Mouse (Mus musculus) spleen, adult 18-20 months (tissue): Measurements from ENCODE around the gene Igfbp1.
"Not testable (repeated sequence)": the region's sequence is repeated elsewhere in the genome, so short reads cannot be mapped to it uniquely, and the experiment has no call there.

Experiments
- DNase-seq, 2 experiments: peaks; one replicate each; pipeline ENCODE4 v3.0.0; 2022; ENCODE audit warnings: mixed read lengths in 2 of 2

Igfbp1 gene

DNA sequence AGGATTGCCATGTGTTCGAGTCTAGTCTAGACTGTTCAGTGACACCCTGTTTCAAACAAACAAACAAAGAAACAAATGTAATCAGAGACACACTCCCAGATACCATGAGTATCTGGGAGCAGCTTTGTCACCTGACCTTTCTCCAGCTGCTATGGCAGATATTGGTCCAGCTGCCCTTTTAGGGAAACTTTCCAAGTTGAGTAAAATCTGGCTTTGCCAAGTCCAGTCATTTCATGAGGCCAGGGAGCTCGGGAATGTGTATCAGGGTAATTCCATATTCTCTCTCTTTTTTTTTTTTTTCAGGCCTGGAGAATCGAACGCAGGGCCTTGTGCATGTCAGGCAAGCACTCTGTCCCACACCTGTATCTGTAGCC, 2.3 kb upstream of the Igfbp1 start:
- DNase-seq = no peak

DNA sequence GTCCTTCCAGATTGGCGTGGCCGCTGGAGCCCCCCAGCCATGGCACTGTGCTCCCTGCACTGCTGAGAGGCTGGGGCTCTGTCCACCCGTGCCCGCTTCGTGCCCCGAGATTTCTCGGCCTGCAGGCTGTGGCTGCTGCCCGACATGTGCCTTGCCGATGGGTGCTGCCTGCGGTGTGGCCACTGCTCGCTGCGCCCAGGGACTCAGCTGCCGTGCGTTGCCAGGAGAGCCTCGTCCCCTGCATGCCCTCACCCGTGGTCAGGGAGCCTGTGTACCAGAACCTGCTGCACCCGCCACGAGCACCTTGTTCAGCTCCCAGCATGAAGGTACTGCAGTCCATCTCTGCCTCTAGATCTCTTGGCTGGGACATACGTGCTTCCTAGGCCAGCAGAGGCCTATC, 424 bp downstream of the Igfbp1 start:
- DNase-seq = no peak

DNA sequence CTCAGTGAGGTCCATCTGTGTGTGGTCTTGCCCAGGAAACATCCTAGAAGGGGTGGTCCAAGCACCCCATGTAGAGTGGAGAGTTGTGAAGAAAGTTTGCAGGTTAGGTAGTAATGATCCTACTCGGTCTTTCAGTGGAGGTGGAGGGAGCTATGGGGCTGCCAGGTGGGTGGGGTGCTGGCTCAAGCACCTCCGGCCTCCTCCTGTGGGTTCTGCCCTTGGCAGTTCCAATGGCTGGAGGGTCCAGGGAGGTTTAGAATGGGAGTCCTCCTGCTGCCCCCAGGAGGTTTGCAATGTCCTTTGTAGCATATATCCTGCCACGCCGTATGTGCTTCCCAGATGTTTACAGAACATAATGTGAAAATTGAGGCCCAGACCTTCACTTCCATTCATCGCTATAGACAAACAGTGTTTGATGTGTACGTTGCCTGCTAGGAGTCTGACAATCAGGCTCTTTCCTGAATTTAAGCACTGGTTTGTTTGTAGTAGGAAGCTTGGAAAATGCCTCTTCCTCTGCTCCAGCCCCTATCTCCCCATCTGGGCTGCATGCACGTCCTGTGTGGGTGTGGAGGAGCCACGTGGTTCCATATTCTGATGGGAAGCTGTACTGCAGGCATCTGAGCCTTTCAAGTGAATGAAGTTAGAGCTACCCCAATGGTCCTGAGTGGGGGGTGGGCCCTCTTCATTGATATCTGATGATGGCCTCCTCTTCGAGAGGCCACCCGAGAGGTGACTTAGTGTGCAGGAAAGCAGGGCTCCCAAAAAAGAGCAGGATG, 1.1 kb downstream of the Igfbp1 start:
- DNase-seq = no peak

DNA sequence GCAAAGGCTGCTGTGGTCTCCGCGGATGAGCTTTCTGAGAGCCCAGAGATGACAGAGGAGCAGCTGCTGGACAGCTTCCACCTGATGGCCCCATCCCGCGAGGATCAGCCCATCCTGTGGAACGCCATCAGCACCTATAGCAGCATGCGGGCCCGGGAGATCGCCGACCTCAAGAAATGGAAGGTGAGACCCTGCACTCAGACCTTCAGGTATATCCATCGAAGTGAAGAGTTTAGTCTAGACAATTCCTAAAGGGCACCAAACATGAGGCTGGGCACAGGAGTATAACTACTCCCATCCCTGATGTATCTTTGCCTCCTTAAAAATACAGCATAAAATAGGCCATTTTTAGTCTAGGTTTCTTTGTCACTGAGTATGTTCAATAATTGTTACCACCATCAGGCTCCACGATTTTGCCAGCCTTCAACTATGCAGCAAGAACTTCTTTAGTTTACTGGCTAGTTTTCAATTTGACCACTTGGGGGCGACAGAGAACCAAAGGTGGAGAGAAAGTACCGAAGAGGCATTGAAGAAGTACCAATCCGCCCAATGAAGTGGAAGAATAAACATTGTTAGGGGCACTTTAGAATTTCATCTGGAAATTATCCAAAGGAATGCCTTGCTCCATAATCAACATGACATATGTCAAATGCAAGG, 2.3 kb downstream of the Igfbp1 start:
- DNase-seq = no peak

DNA sequence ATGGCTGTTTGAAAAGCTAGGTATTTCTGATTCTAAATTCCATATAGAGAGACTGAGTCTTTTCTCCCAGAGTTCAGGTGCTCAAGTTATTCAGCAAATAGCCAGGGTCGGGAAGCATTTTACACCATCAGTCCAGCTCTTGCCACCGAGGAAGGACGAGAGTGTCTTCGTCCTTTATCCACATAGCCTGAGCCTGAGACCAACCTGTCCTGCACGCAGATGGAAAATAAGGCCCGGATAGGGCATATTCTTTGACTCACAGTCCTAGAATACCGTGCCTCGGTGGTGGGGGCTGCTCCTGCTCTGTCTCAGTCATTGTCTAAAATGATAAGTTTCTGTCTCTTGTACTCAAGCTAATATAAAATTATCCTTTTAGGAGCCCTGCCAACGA, 2.8 kb downstream of the Igfbp1 start:
- no peak for DNase-seq

DNA sequence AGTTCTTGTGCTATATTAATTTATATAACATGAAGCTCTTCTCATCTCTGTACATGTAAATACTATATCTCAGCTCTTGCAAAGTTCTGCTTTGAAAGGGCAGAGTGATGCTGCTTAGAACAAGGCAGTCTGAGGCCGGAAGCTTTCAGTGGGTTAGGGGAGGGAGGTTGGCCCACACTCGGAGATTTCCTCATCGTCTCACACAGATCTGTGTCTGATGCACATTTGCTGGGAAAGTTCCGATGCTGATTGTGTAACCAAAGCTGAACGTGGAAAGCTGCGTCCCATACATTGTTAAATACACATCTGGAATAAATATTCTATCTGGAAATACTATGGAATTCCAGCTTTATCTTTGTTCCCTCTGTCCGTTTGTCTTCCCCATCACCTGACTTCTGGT, 4.6 kb downstream of the Igfbp1 start:
- DNase-seq = no peak

DNA sequence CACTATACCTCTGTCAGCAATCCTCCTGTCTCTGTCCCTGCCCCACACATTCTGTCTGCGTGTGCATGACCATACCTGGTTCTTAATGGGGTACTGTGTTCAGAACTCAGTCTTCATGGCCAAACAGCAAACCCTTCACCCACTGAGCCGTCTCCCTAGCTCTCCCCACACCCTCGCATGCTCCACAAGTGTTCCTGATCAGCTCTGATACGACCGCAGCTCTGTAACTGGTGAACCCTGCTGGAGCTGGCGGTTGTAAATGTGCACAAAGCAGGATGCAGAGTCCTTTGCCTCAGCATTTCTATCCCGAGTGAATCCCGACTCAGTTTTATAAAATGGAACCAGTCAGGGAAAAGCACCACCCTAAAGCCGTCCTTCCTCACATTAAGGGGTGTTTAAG, 6.3 kb downstream of the Igfbp1 start:
- no peak for DNase-seq

DNA sequence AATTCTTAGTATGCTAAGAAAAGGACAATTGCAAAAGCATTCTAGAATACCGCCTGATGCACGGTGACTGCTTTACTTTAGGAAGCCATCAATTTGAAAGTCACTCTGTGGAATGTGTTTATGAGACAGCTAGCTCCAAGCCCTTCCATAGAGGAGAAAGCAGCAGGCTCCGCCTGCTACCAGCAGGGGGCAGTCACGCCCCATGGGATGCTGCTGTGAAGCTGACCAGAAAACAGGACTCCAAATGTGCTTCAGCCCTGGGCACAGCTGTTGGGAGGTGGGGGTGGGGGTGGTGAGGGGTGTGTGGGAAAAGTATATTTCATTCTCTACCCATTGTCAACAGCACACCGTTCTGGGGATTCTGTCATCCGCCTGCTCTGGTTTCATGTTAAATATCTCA, 12.8 kb downstream of the Igfbp1 start:
- DNase-seq = peak in 1 of 2 experiments; percentile 16

DNA sequence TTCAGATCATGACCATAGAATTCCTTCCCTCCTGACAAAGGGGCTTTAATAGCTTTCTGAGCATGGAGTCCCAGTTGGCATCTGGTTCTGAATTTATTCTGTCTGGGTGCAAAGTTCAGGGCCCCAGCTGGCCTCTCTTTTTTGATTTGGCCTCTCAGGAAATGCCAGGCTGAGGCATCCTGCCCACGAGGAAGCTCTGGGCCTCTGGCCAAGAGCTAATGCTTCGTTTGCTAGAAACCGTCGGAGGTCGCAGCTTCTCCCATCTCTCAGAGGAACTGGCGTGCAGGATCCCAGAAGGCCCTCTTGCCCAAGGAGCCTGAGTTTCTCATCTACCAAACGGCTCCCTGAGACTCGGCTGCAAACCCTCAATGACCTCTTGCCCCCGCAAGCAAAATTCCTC, 13.6 kb downstream of the Igfbp1 start:
- DNase-seq = no peak

DNA sequence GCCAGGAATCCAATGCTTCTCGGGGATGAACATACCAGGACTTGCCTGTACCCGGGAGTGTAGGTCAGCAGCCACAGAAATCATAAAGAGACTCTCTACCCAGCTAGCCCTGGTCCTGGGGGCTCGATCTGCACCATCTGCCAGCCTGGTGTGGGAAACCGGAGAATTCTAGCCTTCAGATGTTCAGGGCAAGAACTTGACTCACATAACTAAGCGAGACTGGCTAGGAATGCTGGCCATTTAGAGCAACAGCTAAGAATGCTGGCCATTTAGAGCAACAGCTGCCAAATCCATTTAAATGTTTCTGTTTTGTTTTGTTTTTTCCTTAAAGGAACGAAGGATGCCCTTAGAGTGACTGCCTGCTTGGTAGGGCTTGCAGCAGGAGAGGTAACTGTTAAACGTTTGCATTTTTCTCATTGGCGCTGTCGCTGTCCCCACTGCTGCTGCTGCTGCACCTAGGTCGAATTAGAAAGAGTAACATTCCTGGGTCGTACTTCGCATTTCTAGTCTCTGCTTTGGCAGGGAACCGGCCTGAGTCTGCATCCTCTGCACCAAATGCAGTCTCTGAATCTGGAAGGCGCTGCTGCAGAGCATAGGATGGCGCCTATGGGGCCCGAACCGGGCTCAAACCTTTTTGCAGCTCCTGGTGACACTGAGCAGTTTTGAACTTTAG, 14.7 kb downstream of the Igfbp1 start:
- no peak for DNase-seq

DNA sequence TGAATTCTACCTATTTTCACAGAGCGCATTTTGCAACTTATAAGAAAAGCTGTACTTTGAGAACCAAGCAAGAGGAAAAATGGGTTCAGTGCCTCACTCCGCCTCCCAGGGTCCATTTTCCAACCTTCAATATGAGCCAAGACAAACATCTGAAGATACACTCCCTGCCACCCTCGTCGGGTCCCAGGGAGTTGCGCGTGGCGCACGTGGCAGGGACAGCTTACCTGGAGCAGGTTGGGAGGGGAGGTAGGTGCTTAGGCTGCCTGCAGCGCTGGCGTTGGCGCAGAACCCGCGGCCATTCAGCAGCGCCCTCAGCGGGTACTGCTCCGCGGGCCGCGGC, 15.5 kb downstream of the Igfbp1 start:
- DNase-seq = no peak

DNA sequence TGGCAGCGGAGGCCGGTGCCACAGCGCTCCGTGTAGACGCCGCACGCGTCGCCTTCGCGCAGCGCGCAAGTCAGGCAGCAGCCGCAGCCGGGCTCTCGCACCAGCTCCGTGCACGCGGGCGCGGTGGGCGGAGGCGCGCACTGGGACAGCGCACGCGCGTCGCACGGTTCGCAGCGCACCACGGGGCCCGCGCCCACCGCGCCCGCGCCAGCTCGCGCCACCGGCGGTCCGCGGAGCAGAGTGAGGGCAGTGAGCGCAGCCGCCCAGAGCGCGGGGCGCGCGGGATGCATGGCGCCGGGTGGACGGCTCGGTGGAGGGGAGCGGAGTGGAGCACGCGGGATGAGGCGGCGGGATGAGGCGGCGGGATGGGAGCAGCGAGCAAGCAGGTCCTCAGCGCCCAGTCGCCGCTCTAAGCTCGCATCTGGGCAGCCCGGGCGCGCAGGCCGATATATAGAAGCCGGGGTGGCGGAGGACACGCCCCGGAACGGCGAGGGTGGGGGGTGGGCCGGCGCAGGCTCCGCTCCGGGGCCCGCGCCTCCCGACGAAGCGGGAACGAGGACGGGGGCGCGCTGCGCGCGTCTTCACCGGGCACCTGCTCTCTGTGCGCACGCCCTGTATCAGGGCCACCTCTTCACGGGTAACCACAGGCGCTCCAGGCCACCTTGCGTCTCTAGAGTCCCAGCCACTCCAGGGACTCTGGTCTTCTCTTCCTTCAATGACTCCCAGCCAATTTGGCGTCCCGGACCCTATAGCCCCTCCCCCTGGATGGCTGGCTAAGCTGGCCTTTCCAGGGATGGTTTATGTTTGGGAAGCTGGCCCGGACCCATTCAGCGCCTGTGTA, 16.1 kb downstream of the Igfbp1 start, which contains the start of gene Igfbp3:
Igfbp3 (minus strand) TSS at position 423 of the 841 bp plus-strand sequence.
- no peak for DNase-seq

DNA sequence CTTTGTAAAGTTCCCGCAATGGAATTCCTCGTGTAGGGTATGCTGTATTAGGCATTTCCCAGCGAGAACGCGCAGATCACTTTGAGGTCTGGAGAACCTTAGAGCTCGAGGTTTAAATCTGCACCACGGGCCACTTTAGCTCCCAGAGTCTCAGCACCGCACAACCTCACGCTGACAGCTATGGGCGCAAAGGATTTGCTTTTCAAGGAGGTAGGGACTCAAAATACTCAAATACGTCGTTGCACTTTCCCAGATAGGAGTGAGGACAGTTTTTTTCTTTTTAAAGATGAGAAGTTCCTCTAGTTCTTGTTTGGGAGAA, 16.7 kb downstream of the Igfbp1 start:
- DNase-seq = no peak

DNA sequence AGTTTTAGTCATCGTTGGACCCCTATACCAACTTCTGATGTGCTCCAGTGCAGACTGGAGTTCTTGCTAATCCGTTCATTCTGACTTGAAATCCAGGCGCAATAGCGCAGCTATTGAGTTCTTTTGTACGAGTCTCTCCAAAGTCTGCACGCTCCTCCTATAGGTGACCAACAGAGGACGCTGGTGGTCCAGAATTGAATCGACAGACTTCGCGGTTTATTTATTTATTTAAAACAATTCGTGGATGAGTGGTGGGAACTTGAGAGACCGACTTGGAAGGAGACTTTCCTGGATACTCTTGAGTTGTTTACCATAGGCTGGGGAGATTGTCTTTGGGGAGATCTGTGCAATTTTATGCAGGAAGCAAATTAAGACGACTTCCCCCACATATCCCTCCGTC, 17.2 kb downstream of the Igfbp1 start:
- DNase-seq = no peak

DNA sequence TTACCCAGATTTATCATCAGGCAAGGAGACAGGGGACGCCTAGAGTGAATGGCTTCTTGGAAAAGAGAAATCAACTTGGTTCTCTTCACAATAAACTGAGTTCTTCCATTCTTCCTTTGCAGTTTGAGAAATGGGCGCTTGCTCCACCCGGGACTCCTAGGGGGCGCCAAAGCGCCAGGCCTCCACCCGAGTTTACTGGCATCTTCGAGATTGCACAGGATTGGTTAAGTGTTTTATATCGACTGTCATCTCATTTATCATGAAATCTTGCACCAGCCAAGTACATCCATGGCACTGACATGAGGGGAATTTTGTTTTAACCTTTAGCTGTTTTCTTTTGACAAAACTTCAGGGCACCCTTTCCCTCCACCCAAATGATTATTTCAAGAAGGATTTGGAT, 18.1 kb downstream of the Igfbp1 start:
- DNase-seq = peak in 1 of 2 experiments; percentile 17

DNA sequence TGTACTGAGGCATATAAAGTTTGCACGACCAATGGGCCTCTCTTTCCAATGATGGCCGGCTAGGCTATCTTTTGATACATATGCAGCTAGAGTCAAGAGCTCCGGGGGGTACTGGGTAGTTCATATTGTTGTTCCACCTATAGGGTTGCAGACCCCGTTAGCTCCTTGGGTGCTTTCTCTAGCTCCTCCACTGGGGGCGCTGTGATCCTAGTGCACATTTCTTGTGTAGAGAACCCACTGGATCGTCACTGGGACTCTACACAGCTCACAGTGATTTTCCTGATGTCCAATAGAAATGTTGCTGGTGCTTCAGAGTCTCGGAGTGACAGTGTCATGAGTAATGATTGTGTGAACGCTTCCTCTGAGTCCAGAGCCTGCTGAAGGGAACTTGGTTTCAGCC, 24.2 kb downstream of the Igfbp1 start:
- DNase-seq = not testable (repeated sequence)

DNA sequence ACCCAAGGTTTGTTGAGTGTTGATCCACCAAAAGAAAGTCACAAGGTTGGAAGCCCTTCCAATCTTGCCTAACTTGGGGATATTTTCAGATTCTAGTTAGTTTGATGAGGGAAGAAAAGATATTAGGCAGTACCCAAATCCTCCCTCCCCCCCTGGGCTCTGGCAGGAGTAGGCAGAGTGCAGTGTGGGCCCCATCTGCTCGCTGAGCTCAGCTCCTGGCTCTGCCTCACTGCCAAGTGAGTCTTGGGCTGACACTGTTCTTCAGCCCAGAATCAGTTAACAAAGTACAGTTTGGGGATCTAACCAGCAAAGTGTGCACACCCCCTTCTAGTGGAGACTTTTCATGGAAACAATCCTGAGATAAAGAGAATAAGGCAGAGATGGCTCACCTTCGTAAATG, 28.6 kb downstream of the Igfbp1 start:
- no peak for DNase-seq

DNA sequence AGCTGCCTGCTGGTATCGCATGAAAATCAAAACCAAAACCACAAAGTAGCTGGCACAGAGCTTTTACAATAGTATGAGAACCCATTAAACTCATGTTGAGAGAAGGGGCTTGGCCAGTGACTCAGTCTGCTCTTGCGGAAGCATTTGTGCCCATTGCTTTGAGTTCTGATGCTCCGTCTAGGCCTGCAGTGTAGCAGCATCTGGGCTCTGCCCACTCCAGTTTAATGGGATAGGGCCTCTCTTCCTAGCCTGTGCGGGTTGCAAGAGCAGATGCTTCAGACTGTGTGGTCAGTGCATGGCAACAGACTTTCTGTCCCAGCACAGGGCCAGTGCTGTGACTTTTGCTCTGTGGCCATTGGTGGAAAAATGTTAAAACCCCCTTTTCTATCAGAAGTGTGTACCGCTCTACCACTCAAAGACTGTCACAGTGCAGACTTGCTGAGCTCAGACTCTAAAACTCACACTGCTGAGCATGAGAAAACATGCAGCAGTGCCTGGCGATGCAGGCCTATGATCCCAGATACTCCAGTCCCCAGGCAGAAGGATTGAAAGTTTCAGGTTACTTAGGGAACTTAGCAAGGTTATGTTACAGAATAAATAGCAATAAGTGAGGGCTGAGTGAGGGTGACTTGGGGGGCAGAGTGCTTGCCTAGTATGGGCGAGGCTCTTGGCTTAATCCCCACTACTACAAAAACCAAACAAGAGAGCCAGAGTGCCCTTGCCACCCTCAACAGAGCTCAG, 29.4 kb downstream of the Igfbp1 start:
- no peak for DNase-seq

DNA sequence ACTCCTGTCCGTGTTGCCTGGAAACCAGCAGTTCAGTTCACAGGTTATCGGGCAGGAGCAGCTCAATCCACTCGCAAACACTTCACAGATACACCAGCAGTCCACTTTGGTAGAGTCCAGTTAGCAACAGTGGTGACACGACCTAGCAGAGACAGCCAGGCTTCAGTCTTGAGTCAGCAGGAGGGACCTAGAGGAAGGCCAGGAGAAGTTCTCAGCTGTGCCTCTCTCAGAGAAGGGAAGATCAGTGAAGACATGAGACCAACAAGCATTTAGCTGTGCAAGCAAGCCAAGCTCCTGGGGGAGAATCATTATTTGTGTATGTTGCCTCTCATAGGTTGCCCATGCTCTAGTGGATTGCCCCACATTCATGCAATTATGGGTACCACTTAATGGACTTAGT, 30.5 kb downstream of the Igfbp1 start:
- no peak for DNase-seq

DNA sequence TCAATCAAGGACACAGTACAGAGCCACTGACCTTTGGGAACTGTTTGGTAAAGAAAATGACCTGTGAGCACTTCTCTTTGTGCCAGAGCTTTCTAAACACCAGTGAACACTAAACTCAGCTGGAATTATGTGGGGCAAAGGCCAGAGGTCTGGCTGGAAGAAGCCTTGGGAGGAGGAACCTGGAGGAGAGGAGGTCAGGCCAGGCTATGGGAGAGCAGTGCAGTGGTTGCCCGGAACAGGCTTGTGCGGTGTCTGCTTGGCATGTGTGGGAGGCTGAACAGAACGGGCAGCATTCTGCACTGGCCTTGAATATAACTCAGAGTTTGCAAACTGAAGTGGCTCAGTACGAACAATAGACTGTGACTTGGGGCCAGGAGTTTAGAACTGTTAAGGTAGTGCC, 32.4 kb downstream of the Igfbp1 start:
- no peak for DNase-seq

DNA sequence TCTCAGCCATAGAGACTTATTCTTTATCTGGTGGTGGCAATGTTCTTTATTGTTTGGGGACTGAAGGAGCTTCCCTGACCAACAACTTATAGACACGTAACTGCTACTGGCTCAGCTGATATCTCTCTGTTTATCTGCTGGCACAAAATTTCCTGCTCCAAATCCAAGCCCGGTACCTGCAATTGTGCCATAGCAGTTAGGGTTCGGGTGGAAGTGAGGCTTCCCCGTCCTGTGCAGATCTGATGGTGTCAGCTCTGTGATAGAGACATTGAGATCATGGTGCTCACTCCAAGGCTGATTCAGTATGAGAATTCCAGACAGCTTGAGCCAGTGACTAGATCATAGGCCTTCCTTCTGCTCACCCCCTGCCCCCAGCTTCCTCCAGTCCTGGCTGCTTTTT, 34.4 kb downstream of the Igfbp1 start:
- no peak for DNase-seq

DNA sequence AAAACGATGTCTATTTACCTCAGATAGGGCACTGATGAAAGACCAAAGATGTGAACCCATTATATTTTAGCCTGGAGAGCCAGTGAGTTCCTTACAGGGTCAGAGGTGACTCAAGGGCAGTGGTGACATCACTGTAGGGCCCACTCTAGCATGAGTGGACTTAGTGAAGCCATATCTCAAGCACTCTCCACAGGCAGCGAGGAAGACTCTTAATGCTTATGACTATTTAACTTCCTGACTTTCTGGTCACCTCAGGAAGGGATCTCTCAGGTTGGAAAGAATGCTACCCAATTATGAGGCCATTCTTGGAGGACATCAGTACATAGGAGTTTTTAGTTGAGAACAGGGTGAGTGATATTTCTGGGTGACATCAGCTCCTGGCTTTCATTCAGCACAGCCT, 35.8 kb downstream of the Igfbp1 start:
- no peak for DNase-seq

DNA sequence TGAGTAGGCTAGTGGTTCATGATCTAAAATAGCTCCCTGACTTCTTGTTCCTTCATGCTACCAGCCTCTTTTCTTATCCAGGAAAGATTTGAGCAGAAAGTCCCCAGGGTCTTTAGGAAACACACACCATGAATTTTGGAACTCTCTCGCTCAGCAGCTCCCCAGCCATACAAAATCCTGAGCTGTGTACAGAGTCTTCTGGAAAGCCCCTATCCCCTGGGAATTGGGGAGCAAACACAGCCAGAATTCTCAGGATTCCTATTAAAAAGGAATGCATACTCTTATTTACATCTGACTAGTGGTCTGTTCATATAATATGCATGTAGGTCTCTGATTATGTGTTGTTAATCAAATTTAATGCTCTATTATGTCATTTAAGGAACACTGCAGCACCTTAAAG, 36.9 kb downstream of the Igfbp1 start:
- no peak for DNase-seq
